Mouse (Mus musculus) small intestine, adult 2 months (tissue): Measurements from ENCODE around the gene Dclre1c. TPM values are rescaled to one million over a fixed set of nuclear protein-coding genes. Genes with fewer than 3 reads are reported as not detected.
A peak's percentile ranks its signal among the peaks of the same experiment; 100 is the strongest.

Experiments
- H3K27ac ChIP-seq: fragments of 200-500 bp; 2 replicates; pipeline ENCODE4 v1.5.1; 2012; ENCODE audit warnings: low read depth, low read length, control low read depth, inconsistent platforms; ENCODE audit not compliant: insufficient read depth
- H3K27me3 ChIP-seq: fragments of 200-500 bp; 2 replicates; pipeline ENCODE4 v1.6.1; 2012; ENCODE audit warnings: mild to moderate bottlenecking, moderate library complexity, low read length, inconsistent platforms; ENCODE audit not compliant: control insufficient read depth, insufficient read depth
- H3K36me3 ChIP-seq: fragments of 200-500 bp; 2 replicates; pipeline ENCODE4 v1.6.1; 2012; ENCODE audit warnings: mild to moderate bottlenecking, low read length, control low read depth, inconsistent platforms; ENCODE audit not compliant: control insufficient read depth, insufficient read depth
- H3K4me1 ChIP-seq: fragments of 200-500 bp; 2 replicates; pipeline ENCODE4 v1.6.1; 2012; ENCODE audit warnings: low read length, inconsistent platforms, mixed read lengths; ENCODE audit not compliant: control insufficient read depth, insufficient read depth, insufficient read length
- H3K4me3 ChIP-seq: fragments of 200-500 bp; 2 replicates; pipeline ENCODE4 v1.5.1; 2012; ENCODE audit warnings: low read depth, mild to moderate bottlenecking, control low read depth, inconsistent platforms, low read length, moderate library complexity
- CTCF ChIP-seq: fragments of 200-500 bp; IDR thresholded peaks from 2 replicates; pipeline ENCODE4 v1.5.1; 2012; ENCODE audit warnings: low read depth, mild to moderate bottlenecking, control low read depth, inconsistent platforms, low read length, moderate library complexity, mixed read lengths; ENCODE audit not compliant: insufficient replicate concordance, insufficient read length; ENCODE audit errors: extremely low read depth
- POLR2A ChIP-seq: fragments of 200-500 bp; IDR thresholded peaks from 2 replicates; pipeline ENCODE4 v1.6.1; 2012; ENCODE audit warnings: low read depth, mild to moderate bottlenecking, control low read depth, inconsistent platforms, low read length, moderate library complexity
- WGBS: fragments of 180-500 bp; shearing (Covaris S2); methylation state at CpG from one replicate; pipeline ENCODE4 v1.1.7; 2018; 5-methylcytosine and 5-hydroxymethylcytosine counted together
- polyA plus RNA-seq: library from polyadenylated mRNA; depleted of rRNA; stranded (reverse); fragments of >200 nt; gene quantifications from 2 replicates; pipeline ENCODE4 v1.2.3, GENCODE M21; 2012

Dclre1c gene
- polyA plus RNA-seq, 1 experiment: 1.5 TPM

DNA sequence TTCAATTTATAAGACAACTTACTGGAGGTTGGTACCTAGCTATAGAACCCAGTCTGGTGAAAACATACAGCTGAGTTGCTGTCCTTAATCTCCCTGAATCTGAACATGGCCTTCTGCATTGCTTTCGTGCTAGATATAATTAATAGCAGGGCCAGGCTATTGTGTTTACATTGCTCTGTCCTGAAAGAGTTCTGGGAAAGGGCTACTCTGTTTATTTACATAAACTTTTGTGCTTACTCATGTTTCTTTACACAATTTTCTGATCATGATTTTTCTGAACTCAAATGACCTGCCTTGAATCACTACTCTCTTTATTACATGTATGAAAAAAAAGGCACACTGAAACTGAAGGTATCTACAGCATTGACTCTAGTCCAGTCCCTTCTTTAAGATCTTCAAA is 8.3 kb upstream of the Dclre1c start:
- Histone ChIP-seq H3K27ac (no peak overlapping the region), H3K27me3 (0 out of 2 replicates have a peak, but pooled peaks cover 3% of the 10 kb centered on the region), H3K36me3 (no peaks in the 10 kb centered on the region), H3K4me3 (no peak overlapping the region), H3K4me1 (peaks cover 3% of the 10 kb centered on the region)
- 31% methylated on average over 1 of the region's 1 CpGs for WGBS
- no peak for TF ChIP-seq POLR2A
- no peak for TF ChIP-seq CTCF

GRCm38 (mm10) chr2:3418883-3419431 is 5.0 kb upstream of the Dclre1c start:
- TF ChIP-seq POLR2A: no peak
- no peak for TF ChIP-seq CTCF
- Histone ChIP-seq H3K27ac (no peak overlapping the region), H3K4me1 (peaks cover 5% of the 10 kb centered on the region), H3K36me3 (no peaks in the 10 kb centered on the region), H3K4me3 (peak overlapping the region; percentile 76), H3K27me3 (0 out of 2 replicates have a peak, but pooled peaks cover 3% of the 10 kb centered on the region)
- WGBS: under 1% methylated on average over 38 of the region's 38 CpGs

GRCm38 (mm10) chr2:3420157-3420556 is 3.8 kb upstream of the Dclre1c start:
- WGBS: 82% methylated on average over 4 of the region's 4 CpGs
- no peaks in the 10 kb centered on the region for H3K36me3 ChIP-seq
- no peak overlapping the region for H3K27ac ChIP-seq
- no peak overlapping the region for H3K4me3 ChIP-seq
- peaks cover 5% of the 10 kb centered on the region for H3K4me1 ChIP-seq
- H3K27me3 ChIP-seq: 0 out of 2 replicates have a peak, but pooled peaks cover 3% of the 10 kb centered on the region
- no peak for TF ChIP-seq POLR2A
- TF ChIP-seq CTCF: no peak

- 66% methylated on average over 3 of the region's 3 CpGs for WGBS
- Histone ChIP-seq H3K27ac (no peak within 1 kb of the TSS), H3K4me3 (no peak within 1 kb of the TSS), H3K27me3 (no peaks in the 10 kb centered on the region), H3K36me3 (no peaks in the 10 kb centered on the region), H3K4me1 (peaks cover 5% of the 10 kb centered on the region; the same call in 1 of the 2 replicates)
- TF ChIP-seq CTCF (no peak), POLR2A (no peak)
These were observed 1.4 kb upstream of the Dclre1c start, which contains the start of gene Meig1 for GRCm38 (mm10) chr2:3422548-3422947. Gene Meig1 (minus strand): TSS chr2:3422648.

- Histone ChIP-seq H3K27ac (0 out of 2 replicates have a peak overlapping the region, but pooled peaks have one; percentile 14), H3K4me3 (peak overlapping the region; percentile 89), H3K4me1 (peaks cover 2% of the 10 kb centered on the region; the same call in 1 of the 2 replicates), H3K27me3 (no peaks in the 10 kb centered on the region), H3K36me3 (no peaks in the 10 kb centered on the region)
- 1% methylated on average over 10 of the region's 10 CpGs for WGBS
- no peak for TF ChIP-seq CTCF
- TF ChIP-seq POLR2A: no peak
These were observed 614 bp downstream of the Dclre1c start for GRCm38 (mm10) chr2:3424579-3424910.

- Histone ChIP-seq H3K4me3 (no peak overlapping the region), H3K27ac (no peak overlapping the region), H3K36me3 (peaks cover 6% of the 10 kb centered on the region; the same call in 1 of the 2 replicates), H3K4me1 (no peaks in the 10 kb centered on the region), H3K27me3 (no peaks in the 10 kb centered on the region)
- TF ChIP-seq CTCF (no peak), POLR2A (no peak)
- WGBS: 85% methylated on average over 9 of the region's 9 CpGs
These were observed 7.0 kb downstream of the Dclre1c start for GRCm38 (mm10) chr2:3430956-3431355.

- TF ChIP-seq POLR2A: no peak
- TF ChIP-seq CTCF: no peak
- WGBS: 83% methylated on average over 6 of the region's 6 CpGs
- no peaks in the 10 kb centered on the region for H3K4me1 ChIP-seq
These were observed 11.6 kb downstream of the Dclre1c start for GRCm38 (mm10) chr2:3435369-3436061.

DNA sequence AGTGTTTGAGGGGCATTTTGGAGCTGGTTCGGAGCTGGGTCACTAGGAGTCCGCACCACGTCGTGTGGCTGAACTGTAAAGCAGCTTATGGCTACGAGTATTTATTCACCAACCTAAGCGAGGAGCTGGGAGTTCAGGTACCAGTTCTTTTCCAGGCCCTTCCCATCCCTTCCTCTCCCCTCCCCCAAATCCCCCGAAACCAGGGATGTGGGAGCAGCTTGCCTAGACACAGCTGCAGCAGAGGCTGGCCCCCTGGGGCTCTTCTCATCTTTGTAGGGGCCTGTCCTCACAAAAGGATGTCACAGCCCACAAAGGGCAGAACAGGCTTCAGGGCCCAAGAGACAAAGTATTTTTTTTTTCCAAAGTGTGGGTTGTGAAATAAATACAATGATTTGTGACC is 14.0 kb downstream of the Dclre1c start:
- 82% methylated on average over 7 of the region's 7 CpGs for WGBS
- no peak overlapping the region for H3K4me3 ChIP-seq
- no peaks in the 10 kb centered on the region for H3K4me1 ChIP-seq
- no peaks in the 10 kb centered on the region for H3K27me3 ChIP-seq
- no peak overlapping the region for H3K27ac ChIP-seq
- peaks cover 22% of the 10 kb centered on the region for H3K36me3 ChIP-seq
- TF ChIP-seq CTCF (no peak), POLR2A (no peak)

More at GRCm38 (mm10) chr2:3435369-3436061, 11.6 kb downstream of the Dclre1c start:
- no peak overlapping the region for H3K4me3 ChIP-seq
- no peaks in the 10 kb centered on the region for H3K27me3 ChIP-seq
- peaks cover 16% of the 10 kb centered on the region for H3K36me3 ChIP-seq
- no peak overlapping the region for H3K27ac ChIP-seq
